Mouse (Mus musculus) midbrain, embryonic 12.5 days (tissue): ENCODE measurements at regions not wholly inside any gene's neighbourhood (a gene's known extent, or its start where the extent isn't known, plus 50 kb on each side); places are given as distances from the start of the nearest gene placed in this dataset.

Experiments used
- ATAC-seq: fragments of 200-750 bp; cut with Nextera tagmentation; 2 replicates; pipeline ENCODE4 v1.8.0; 2017; ENCODE audit warnings: low read depth, moderate TSS enrichment, moderate library complexity; ENCODE audit not compliant: low FRiP score
- H3K27ac ChIP-seq: fragments of 300-500 bp; sonication (generic); replicated peaks from 2 replicates; pipeline ENCODE4 v1.5.1; 2016; ENCODE audit warnings: mild to moderate bottlenecking
- H3K27me3 ChIP-seq: fragments of 300-500 bp; sonication (generic); 2 replicates; pipeline ENCODE4 v1.6.1; 2016; ENCODE audit warnings: mild to moderate bottlenecking
- H3K36me3 ChIP-seq: fragments of 300-500 bp; sonication (generic); 2 replicates; pipeline ENCODE4 v1.6.1; 2016
- H3K4me1 ChIP-seq: fragments of 300-500 bp; sonication (generic); 2 replicates; pipeline ENCODE4 v1.6.1; 2016
- H3K4me2 ChIP-seq: fragments of 300-500 bp; sonication (generic); replicated peaks from 2 replicates; pipeline ENCODE4 v1.6.1; 2016; ENCODE audit warnings: mild to moderate bottlenecking, moderate library complexity
- H3K4me3 ChIP-seq: fragments of 300-500 bp; sonication (generic); 2 replicates; pipeline ENCODE4 v1.5.1; 2016; ENCODE audit warnings: mild to moderate bottlenecking
- H3K9ac ChIP-seq: fragments of 300-500 bp; sonication (generic); replicated peaks from 2 replicates; pipeline ENCODE4 v1.6.1; 2016; ENCODE audit warnings: mild to moderate bottlenecking, moderate library complexity
- H3K9me3 ChIP-seq: fragments of 300-500 bp; sonication (generic); 2 replicates; pipeline ENCODE4 v1.6.1; 2016; ENCODE audit warnings: mild to moderate bottlenecking
- WGBS: fragments of 180-500 bp; shearing (Covaris S2); methylation state at CpG from one replicate; pipeline ENCODE4 v1.1.7; 2016; 5-methylcytosine and 5-hydroxymethylcytosine counted together

- no peak overlapping the region for H3K9ac ChIP-seq
- no peaks in the 10 kb centered on the region for H3K27me3 ChIP-seq
- no peak overlapping the region for H3K4me2 ChIP-seq
- no peak overlapping the region for H3K4me3 ChIP-seq
- 0 out of 2 replicates have a peak, but pooled peaks cover 3% of the 10 kb centered on the region for H3K4me1 ChIP-seq
- no peak overlapping the region for H3K27ac ChIP-seq
- ATAC-seq, result no peak
- no peaks in the 10 kb centered on the region for H3K9me3 ChIP-seq
- no peaks in the 10 kb centered on the region for H3K36me3 ChIP-seq
Measured at GRCm38 (mm10) chr9:61842384-61842783, 72.0 kb downstream of the Rplp1 start.

- WGBS, result 79% methylated on average over 8 of the region's 8 CpGs
Measured at GRCm38 (mm10) chr9:61841222-61841621, 73.1 kb downstream of the Rplp1 start.

GRCm38 (mm10) chr9:61840353-61840752, 74.0 kb downstream of the Rplp1 start:
- Histone ChIP-seq H3K36me3 (no peaks in the 10 kb centered on the region), H3K4me1 (0 out of 2 replicates have a peak, but pooled peaks cover 3% of the 10 kb centered on the region), H3K27ac (no peak overlapping the region), H3K9ac (no peak overlapping the region), H3K27me3 (no peaks in the 10 kb centered on the region), H3K4me3 (no peak overlapping the region), H3K9me3 (no peaks in the 10 kb centered on the region), H3K4me2 (no peak overlapping the region)
- no peak for ATAC-seq
- WGBS, result 81% methylated on average over 7 of the region's 7 CpGs

More at GRCm38 (mm10) chr9:61841222-61841621, 73.1 kb downstream of the Rplp1 start:
- Histone ChIP-seq H3K27ac (no peak overlapping the region), H3K27me3 (no peaks in the 10 kb centered on the region), H3K4me2 (no peak overlapping the region), H3K4me1 (0 out of 2 replicates have a peak, but pooled peaks cover 3% of the 10 kb centered on the region), H3K9ac (no peak overlapping the region), H3K9me3 (no peaks in the 10 kb centered on the region), H3K36me3 (no peaks in the 10 kb centered on the region), H3K4me3 (no peak overlapping the region)
- no peak for ATAC-seq

DNA sequence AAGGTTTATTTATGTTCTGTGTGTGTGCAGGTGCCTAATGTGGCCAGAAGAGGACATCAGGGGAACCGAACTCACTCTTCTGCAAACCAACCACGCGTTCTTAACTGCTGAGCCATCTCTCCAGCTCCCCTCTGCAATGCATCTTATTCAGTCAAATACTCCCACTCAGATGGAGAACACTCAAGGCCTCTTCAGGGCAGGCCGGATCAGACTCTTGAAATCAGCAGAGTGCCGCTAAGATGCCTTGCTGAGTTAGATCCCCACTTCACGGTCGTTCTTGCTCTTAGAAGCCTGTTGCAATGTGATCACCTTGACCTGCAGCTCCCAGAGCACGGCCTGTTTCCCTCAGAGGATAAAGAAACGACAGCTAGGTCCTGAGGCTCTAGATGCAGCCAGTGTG, 81.1 kb downstream of the Rplp1 start:
- WGBS, result 78% methylated on average over 9 of the region's 9 CpGs
- no peak overlapping the region for H3K4me2 ChIP-seq
- H3K27ac ChIP-seq, result no peak overlapping the region
- ATAC-seq, result no peak
- H3K9me3 ChIP-seq, result no peaks in the 10 kb centered on the region
- H3K4me1 ChIP-seq, result no peaks in the 10 kb centered on the region
- no peak overlapping the region for H3K4me3 ChIP-seq
- no peak overlapping the region for H3K9ac ChIP-seq
- H3K36me3 ChIP-seq, result no peaks in the 10 kb centered on the region
- peaks cover 11% of the 10 kb centered on the region; the same call in 1 of the 2 replicates for H3K27me3 ChIP-seq

GRCm38 (mm10) chr9:61830236-61830635, 84.1 kb downstream of the Rplp1 start:
- H3K4me3 ChIP-seq, result no peak overlapping the region
- no peak overlapping the region for H3K9ac ChIP-seq
- WGBS, result 78% methylated on average over 7 of the region's 7 CpGs
- H3K9me3 ChIP-seq, result no peaks in the 10 kb centered on the region
- no peak overlapping the region for H3K27ac ChIP-seq
- ATAC-seq, result no peak
- no peaks in the 10 kb centered on the region for H3K36me3 ChIP-seq
- no peaks in the 10 kb centered on the region for H3K4me1 ChIP-seq
- no peak overlapping the region for H3K4me2 ChIP-seq
- peaks cover 11% of the 10 kb centered on the region; the same call in 1 of the 2 replicates for H3K27me3 ChIP-seq

- Histone ChIP-seq H3K9ac (no peak overlapping the region), H3K27ac (no peak overlapping the region), H3K36me3 (no peaks in the 10 kb centered on the region), H3K4me3 (no peak overlapping the region), H3K27me3 (peaks cover 11% of the 10 kb centered on the region; the same call in 1 of the 2 replicates), H3K4me2 (no peak overlapping the region), H3K4me1 (no peaks in the 10 kb centered on the region), H3K9me3 (no peaks in the 10 kb centered on the region)
- no peak for ATAC-seq
- 87% methylated on average over 8 of the region's 8 CpGs for WGBS
Measured at GRCm38 (mm10) chr9:61829736-61830135, 84.6 kb downstream of the Rplp1 start.

- no peaks in the 10 kb centered on the region for H3K4me1 ChIP-seq
- no peak overlapping the region for H3K4me2 ChIP-seq
- WGBS, result 90% methylated on average over 3 of the region's 3 CpGs
- H3K36me3 ChIP-seq, result no peaks in the 10 kb centered on the region
- H3K27ac ChIP-seq, result no peak overlapping the region
- H3K4me3 ChIP-seq, result no peak overlapping the region
- H3K9me3 ChIP-seq, result no peaks in the 10 kb centered on the region
- no peak for ATAC-seq
- peaks cover 6% of the 10 kb centered on the region; the same call in 1 of the 2 replicates for H3K27me3 ChIP-seq
- no peak overlapping the region for H3K9ac ChIP-seq
Measured at GRCm38 (mm10) chr9:61829301-61829700, 85.0 kb downstream of the Rplp1 start.

- H3K9me3 ChIP-seq, result no peaks in the 10 kb centered on the region
- H3K4me1 ChIP-seq, result no peaks in the 10 kb centered on the region
- no peaks in the 10 kb centered on the region for H3K36me3 ChIP-seq
- no peak for ATAC-seq
- H3K4me3 ChIP-seq, result no peak overlapping the region
- WGBS, result 94% methylated on average over 4 of the region's 4 CpGs
- no peak overlapping the region for H3K27ac ChIP-seq
- no peak overlapping the region for H3K4me2 ChIP-seq
- H3K27me3 ChIP-seq, result peaks cover 6% of the 10 kb centered on the region; the same call in 1 of the 2 replicates
- H3K9ac ChIP-seq, result no peak overlapping the region
Measured at GRCm38 (mm10) chr9:61827721-61828120, 86.6 kb downstream of the Rplp1 start.

GRCm38 (mm10) chr9:61827014-61827413, 87.3 kb downstream of the Rplp1 start:
- Histone ChIP-seq H3K4me1 (no peaks in the 10 kb centered on the region), H3K27me3 (peaks cover 6% of the 10 kb centered on the region; the same call in 1 of the 2 replicates), H3K9ac (no peak overlapping the region), H3K4me3 (no peak overlapping the region), H3K36me3 (no peaks in the 10 kb centered on the region), H3K4me2 (no peak overlapping the region), H3K9me3 (0 out of 2 replicates have a peak, but pooled peaks cover under 1% of the 10 kb centered on the region), H3K27ac (no peak overlapping the region)
- no peak for ATAC-seq
- 77% methylated on average over 2 of the region's 2 CpGs for WGBS

DNA sequence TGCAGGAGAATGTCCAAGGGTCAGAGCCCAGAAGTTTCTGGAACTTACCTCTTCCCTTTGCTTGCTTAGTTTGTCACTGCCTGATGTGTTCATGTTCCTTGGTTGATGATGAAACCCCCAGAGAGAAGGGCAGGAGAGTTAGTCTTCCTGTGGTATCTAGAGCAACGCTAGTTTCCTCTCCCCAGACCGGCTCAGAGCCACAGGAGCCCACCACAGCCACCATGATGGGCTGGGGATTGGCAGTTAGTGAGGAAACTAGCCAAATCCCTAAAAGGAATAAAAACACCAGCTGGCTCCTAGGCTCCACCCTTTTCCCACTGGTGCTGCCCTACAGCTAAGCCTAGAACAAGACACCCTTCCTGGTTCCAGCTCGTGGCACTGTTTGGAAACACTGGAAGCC, 87.9 kb downstream of the Rplp1 start:
- H3K4me3 ChIP-seq, result no peak overlapping the region
- no peaks in the 10 kb centered on the region for H3K4me1 ChIP-seq
- H3K27me3 ChIP-seq, result peaks cover 6% of the 10 kb centered on the region; the same call in 1 of the 2 replicates
- no peaks in the 10 kb centered on the region for H3K36me3 ChIP-seq
- ATAC-seq, result no peak
- H3K9me3 ChIP-seq, result 0 out of 2 replicates have a peak, but pooled peaks cover 5% of the 10 kb centered on the region
- no peak overlapping the region for H3K4me2 ChIP-seq
- no peak overlapping the region for H3K27ac ChIP-seq
- no peak overlapping the region for H3K9ac ChIP-seq
- WGBS, result 75% methylated on average over 3 of the region's 3 CpGs

DNA sequence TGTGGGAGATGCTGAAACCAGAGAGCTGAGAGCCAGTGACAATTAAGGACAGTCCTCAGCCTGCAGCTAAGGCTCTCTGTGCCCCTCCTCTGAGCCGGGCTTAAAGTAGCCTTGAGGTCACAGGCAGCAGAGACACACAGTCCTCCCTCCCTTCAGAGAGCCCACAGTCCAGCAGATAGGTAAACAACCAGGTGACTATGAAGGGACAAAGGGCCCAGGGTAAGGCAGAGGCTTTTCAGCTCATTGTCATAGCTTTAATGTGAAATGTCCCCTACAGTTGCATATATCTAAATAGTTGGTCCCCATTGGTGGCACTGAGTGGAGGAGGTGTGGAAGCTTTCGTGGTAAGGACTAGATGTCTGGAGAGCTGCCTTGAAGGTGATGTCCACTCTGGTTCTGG, 88.5 kb downstream of the Rplp1 start:
- Histone ChIP-seq H3K27ac (no peak overlapping the region), H3K36me3 (no peaks in the 10 kb centered on the region), H3K4me2 (no peak overlapping the region), H3K9me3 (0 out of 2 replicates have a peak, but pooled peaks cover 8% of the 10 kb centered on the region), H3K4me3 (no peak overlapping the region), H3K4me1 (no peaks in the 10 kb centered on the region), H3K27me3 (peaks cover 6% of the 10 kb centered on the region; the same call in 1 of the 2 replicates), H3K9ac (no peak overlapping the region)
- WGBS, result 78% methylated on average over 2 of the region's 2 CpGs
- no peak for ATAC-seq

DNA sequence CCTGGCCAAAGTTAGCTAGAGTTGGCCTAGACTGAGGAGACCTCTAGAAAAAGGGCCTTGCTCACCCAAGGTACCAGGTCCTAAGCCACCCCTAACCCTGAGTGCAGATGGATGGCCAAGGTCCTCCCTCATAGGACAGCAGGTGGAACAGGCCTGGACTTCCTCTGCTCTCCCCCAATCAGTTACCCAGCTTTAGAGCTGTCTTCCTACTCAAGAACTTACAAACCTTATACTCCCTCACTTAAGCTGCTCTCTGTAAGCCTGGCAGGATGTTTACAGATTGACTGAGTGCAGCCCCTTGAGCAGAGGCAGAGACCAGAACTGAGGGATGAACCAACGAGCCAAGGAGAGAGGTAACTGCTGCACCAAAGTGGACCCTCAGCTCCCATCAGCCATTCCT, 94.5 kb downstream of the Rplp1 start:
- Histone ChIP-seq H3K9ac (no peak overlapping the region), H3K27ac (no peak overlapping the region), H3K4me3 (no peak overlapping the region), H3K9me3 (0 out of 2 replicates have a peak, but pooled peaks cover 8% of the 10 kb centered on the region), H3K27me3 (peaks cover 17% of the 10 kb centered on the region), H3K4me1 (peaks cover 4% of the 10 kb centered on the region; the same call in 1 of the 2 replicates), H3K4me2 (no peak overlapping the region), H3K36me3 (no peaks in the 10 kb centered on the region)
- no peak for ATAC-seq
- 90% methylated on average over 1 of the region's 1 CpGs for WGBS
